In genomic region chr1:168291001-168291642, GRCm38 (mm10) we compare ENCODE assay signal across 7 mouse cellular contexts.
A peak's percentile ranks its signal among the peaks of the same experiment; 100 is the strongest.
DNase-seq lines count a peak whose midpoint lies in the region; ATAC-seq and TF ChIP-seq lines count a peak whose summit lies in the region.

No protein-coding gene starts in this region.

- peak overlapping the region; percentile 15 for H3K4me2 ChIP-seq in midbrain, embryonic 16.5 days (ENCODE audit: low read length)

- no peak for TF ChIP-seq POLR2A in MEL (IDR thresholded peaks at IDR 0.05; ENCODE audit: control insufficient read depth in 1 of 2, insufficient read depth in 1 of 2, low read depth in 1 of 2, low read length in 2 of 2, poor library complexity in 1 of 2)

- no peaks in the 10 kb centered on the region for H3K79me2 ChIP-seq in MEL (ENCODE audit: control insufficient read depth, insufficient read depth, low read length, poor library complexity)

- no peak for TF ChIP-seq RAD21 in MEL (IDR thresholded peaks at IDR 0.05; ENCODE audit: low read depth, low read length)

- WGBS in embryonic facial prominence, embryonic 10.5 days, result 82% methylated on average over 11 of the region's 11 CpGs
- WGBS in midbrain, embryonic 16.5 days, result 38% methylated on average over 11 of the region's 11 CpGs

- H3K4me1 ChIP-seq in MEL (ENCODE audit: control insufficient read depth in 1 of 2, insufficient read depth in 2 of 2, low read length in 2 of 2), result peaks cover 30 to 50% of the 10 kb centered on the region in 2 experiments
- H3K4me1 ChIP-seq in embryonic facial prominence, embryonic 10.5 days, result peaks cover 62% of the 10 kb centered on the region
- H3K4me1 ChIP-seq in midbrain, embryonic 16.5 days (ENCODE audit: control insufficient read depth, insufficient read depth, low read length), result peaks cover 62% of the 10 kb centered on the region

- no peak for ATAC-seq in midbrain, embryonic 16.5 days

- no peak for TF ChIP-seq EP300 in MEL (IDR thresholded peaks at IDR 0.05; ENCODE audit: low read depth in 1 of 2, low read length in 2 of 2)

- no peaks in the 10 kb centered on the region for H3K9me3 ChIP-seq in MEL (replicated peaks; ENCODE audit: insufficient read depth, low read length)
- no peaks in the 10 kb centered on the region for H3K9me3 ChIP-seq in embryonic facial prominence, embryonic 10.5 days
- H3K9me3 ChIP-seq in midbrain, embryonic 16.5 days (replicated peaks; ENCODE audit: control insufficient read depth, low read length, poor library complexity, severe bottlenecking), result no peaks in the 10 kb centered on the region

- H3K4me3 ChIP-seq in MEL (ENCODE audit: control insufficient read depth in 1 of 2, insufficient read depth in 1 of 2, low read depth in 2 of 2, low read length in 2 of 2), result no peak overlapping the region
- H3K4me3 ChIP-seq in embryonic facial prominence, embryonic 10.5 days, result no peak overlapping the region
- H3K4me3 ChIP-seq in midbrain, embryonic 16.5 days (ENCODE audit: low read depth, low read length), result no peak overlapping the region

- no peak overlapping the region; the same call in 1 of the 2 replicates for H3K27ac ChIP-seq in MEL (ENCODE audit: control insufficient read depth, low read depth, low read length)
- peak overlapping the region; percentile 27; the same call in 1 of the 2 replicates for H3K27ac ChIP-seq in embryonic facial prominence, embryonic 10.5 days (replicated peaks)
- peak overlapping the region; percentile 78 for H3K27ac ChIP-seq in midbrain, embryonic 16.5 days (ENCODE audit: low read length)

- DNase-seq in 3T3-L1 (ENCODE audit: low read depth, low spot score) (peak; percentile 73), MEL (ENCODE audit: low read depth, low spot score) (peak; percentile 50)
- DNase-seq in embryonic facial prominence, embryonic 10.5 days (ENCODE audit: low spot score), result no peak
- peak; percentile 63 to 75 for DNase-seq in heart, postnatal 14 days
- peak; percentile 59 to 71 for DNase-seq in kidney, postnatal 4 days
- DNase-seq in embryo, embryonic 11 days, result no peak

- peaks cover 0 to 45% of the 10 kb centered on the region in 2 experiments; a peak in 2 of 4 replicates for H3K36me3 ChIP-seq in MEL (ENCODE audit: control insufficient read depth in 1 of 2, insufficient read depth in 2 of 2, low read length in 2 of 2)
- H3K36me3 ChIP-seq in embryonic facial prominence, embryonic 10.5 days (replicated peaks), result peaks cover 8% of the 10 kb centered on the region; the same call in 1 of the 2 replicates
- no peaks in the 10 kb centered on the region for H3K36me3 ChIP-seq in midbrain, embryonic 16.5 days (ENCODE audit: control insufficient read depth, insufficient read depth, low read length)

- TF ChIP-seq CTCF in MEL (IDR thresholded peaks at IDR 0.05 in 2 of 3, conservative IDR thresholded peaks at IDR 0.05 in 1 of 3; ENCODE audit: control insufficient read depth in 1 of 3, insufficient read depth in 1 of 3, low read depth in 2 of 3, low read length in 3 of 3, poor library complexity in 1 of 3, severe bottlenecking in 1 of 3), result no peak

- intact Hi-C loops in heart, postnatal 14 days (cut with DNase I), result no loop called here

- no peaks in the 10 kb centered on the region for H3K27me3 ChIP-seq in MEL (ENCODE audit: control insufficient read depth in 1 of 2, insufficient read depth in 2 of 2, low read length in 2 of 2)
- H3K27me3 ChIP-seq in embryonic facial prominence, embryonic 10.5 days (replicated peaks; ENCODE audit: low read depth, poor library complexity, severe bottlenecking), result no peaks in the 10 kb centered on the region
- H3K27me3 ChIP-seq in midbrain, embryonic 16.5 days (ENCODE audit: control insufficient read depth, insufficient read depth, low read depth, low read length), result no peaks in the 10 kb centered on the region

- H3K9ac ChIP-seq in MEL (ENCODE audit: control insufficient read depth, low read depth, low read length, poor library complexity, severe bottlenecking), result no peak overlapping the region
- peak overlapping the region; percentile 28; the same call in 1 of the 2 replicates for H3K9ac ChIP-seq in midbrain, embryonic 16.5 days (ENCODE audit: low read depth, low read length)

TF ChIP-seq in MEL, 35 proteins besides CTCF, POLR2A, EP300 and RAD21:
- TF ChIP-seq MXI1 (IDR thresholded peaks at IDR 0.05; ENCODE audit: low read depth, low read length) (peak; percentile 21; the same call in 1 of the 2 replicates), USF1 (IDR thresholded peaks at IDR 0.05; ENCODE audit: low read depth, low read length) (no peak), JUND (IDR thresholded peaks at IDR 0.05; ENCODE audit: low read depth, low read length) (no peak), MAX (IDR thresholded peaks at IDR 0.05; ENCODE audit: low read length) (peak; percentile 49; the same call in 1 of the 2 replicates), ETS1 (IDR thresholded peaks at IDR 0.05; ENCODE audit: low read depth, low read length) (peak; percentile 49; the same call in 1 of the 2 replicates), KAT2A (conservative IDR thresholded peaks at IDR 0.05; ENCODE audit: low read depth, low read length) (no peak), TAL1 (IDR thresholded peaks at IDR 0.05; ENCODE audit: low read length) (no peak), CHD1 (IDR thresholded peaks at IDR 0.05; ENCODE audit: low read depth, low read length) (no peak)

Comparison
In these comparisons a context has a peak if more than half of its experiments do, and no peak if none do; other contexts are left out.
1. DNase-seq: peak in 3T3-L1 (single experiment), MEL (single experiment), heart, postnatal 14 days (2 of 2) and kidney, postnatal 4 days (2 of 2); none in embryonic facial prominence, embryonic 10.5 days (single experiment) and embryo, embryonic 11 days (single experiment).